ENCODE assay signal across 24 mouse cellular contexts in genomic region chr2:153725291-153725690, GRCm38 (mm10). TPM values are rescaled to one million over a fixed set of nuclear protein-coding genes. Genes with fewer than 3 reads are reported as not detected.
DNase-seq lines count a peak whose midpoint lies in the region; ATAC-seq and TF ChIP-seq lines count a peak whose summit lies in the region.
"Had no signal": no experiment of that assay in that cellular context is flagged by ENCODE, and none has a peak within 500 bp of the region (broad histone marks: within the 10 kb centered on the region; RNA-seq: fewer than 3 reads in every experiment).

No protein-coding gene starts in this region.

- H3K9ac ChIP-seq in liver, embryonic 13.5 days: peak overlapping the region; percentile 36; the same call in 1 of the 2 replicates
- H3K9ac ChIP-seq in liver, postnatal 0 days (replicated peaks): no peak overlapping the region
- H3K9ac ChIP-seq: embryonic facial prominence, embryonic 12.5 days; forebrain, embryonic 13.5 days; forebrain, embryonic 15.5 days; forebrain, postnatal 0 days had no signal

- WGBS in liver, embryonic 13.5 days (ENCODE audit: insufficient replicate concordance): 88% methylated on average over 4 of the region's 4 CpGs
- WGBS in liver, postnatal 0 days (ENCODE audit: insufficient replicate concordance): 91% methylated on average over 4 of the region's 4 CpGs

- no peak for DNase-seq in liver, embryonic 13.5 days
- DNase-seq in liver, postnatal 0 days: no peak
- DNase-seq in retina, postnatal 1 day: peak; percentile 58
- no peak for DNase-seq in retina, embryonic 14.5 days (ENCODE audit: low spot score)
- DNase-seq in Muller cell, postnatal 12 days (ENCODE audit: inconsistent ontology term): peak; percentile 93
- DNase-seq in brain, embryonic 14.5 days (ENCODE audit: low read depth): peak; percentile 42
- no peak for DNase-seq in spleen, postnatal 36 days (ENCODE audit: low spot score in 2 of 2)
- DNase-seq: adrenal gland, adult 8-10 months; adrenal gland, postnatal 14 days; cerebellum, adult 11-12 months; cerebellum, adult 2 months; cerebellum, adult 9-10 months; cerebellum, postnatal 10 days; cerebellum, postnatal 25 days; forebrain, postnatal 0 days had no signal

- H3K4me2 ChIP-seq in liver, embryonic 13.5 days: peak overlapping the region; percentile 44; the same call in 1 of the 2 replicates
- H3K4me2 ChIP-seq in liver, postnatal 0 days (ENCODE audit: low read depth, low read length): no peak overlapping the region
- H3K4me2 ChIP-seq: embryonic facial prominence, embryonic 12.5 days; forebrain, embryonic 13.5 days; forebrain, embryonic 15.5 days had no signal

- TF ChIP-seq CTCF in liver, postnatal 0 days (IDR thresholded peaks at IDR 0.05; ENCODE audit: low read depth): no peak
- TF ChIP-seq CTCF in brain, embryonic 14.5 days (IDR thresholded peaks at IDR 0.05; ENCODE audit: borderline replicate concordance, extremely low read depth, insufficient read depth, insufficient read length): no peak

- no peak overlapping the region for H3K4me3 ChIP-seq in liver, embryonic 13.5 days (replicated peaks)
- no peak overlapping the region for H3K4me3 ChIP-seq in liver, postnatal 0 days (ENCODE audit: low read depth, low read length)
- H3K4me3 ChIP-seq: embryonic facial prominence, embryonic 10.5 days; embryonic facial prominence, embryonic 12.5 days; forebrain, embryonic 13.5 days; forebrain, embryonic 15.5 days had no signal

- H3K27me3 ChIP-seq in liver, embryonic 13.5 days: no peaks in the 10 kb centered on the region
- no peaks in the 10 kb centered on the region for H3K27me3 ChIP-seq in liver, postnatal 0 days (ENCODE audit: insufficient read depth, low read length)
- H3K27me3 ChIP-seq: embryonic facial prominence, embryonic 12.5 days; forebrain, embryonic 13.5 days; forebrain, embryonic 15.5 days had no signal

- ATAC-seq in liver, embryonic 13.5 days (ENCODE audit: low read depth): no peak
- no peak for ATAC-seq in liver, postnatal 0 days
- ATAC-seq: activated CD4-positive, CD25-positive, alpha-beta regulatory T cell, adult 4 months; forebrain, embryonic 13.5 days; forebrain, embryonic 15.5 days; Patski had no signal

- no peak for TF ChIP-seq EP300 in liver, postnatal 0 days (IDR thresholded peaks at IDR 0.05; ENCODE audit: low read depth)

- TF ChIP-seq POLR2A in brain, embryonic 14.5 days (IDR thresholded peaks at IDR 0.05; ENCODE audit: borderline replicate concordance, extremely low read depth, insufficient read depth, insufficient read length, poor library complexity, severe bottlenecking): no peak

- peak overlapping the region; percentile 80 for H3K27ac ChIP-seq in liver, embryonic 13.5 days
- no peak overlapping the region for H3K27ac ChIP-seq in liver, postnatal 0 days (ENCODE audit: low read depth)
- H3K27ac ChIP-seq: embryonic facial prominence, embryonic 10.5 days; embryonic facial prominence, embryonic 12.5 days; forebrain, embryonic 13.5 days; forebrain, embryonic 15.5 days had no signal

- H3K36me3 ChIP-seq in liver, embryonic 13.5 days: no peaks in the 10 kb centered on the region
- H3K36me3 ChIP-seq in liver, postnatal 0 days (replicated peaks; ENCODE audit: insufficient read depth, low read length): no peaks in the 10 kb centered on the region
- H3K36me3 ChIP-seq: embryonic facial prominence, embryonic 10.5 days; embryonic facial prominence, embryonic 12.5 days; forebrain, embryonic 15.5 days had no signal

- no peaks in the 10 kb centered on the region for H3K9me3 ChIP-seq in liver, embryonic 13.5 days (replicated peaks)
- H3K9me3 ChIP-seq in liver, postnatal 0 days (ENCODE audit: low read length): no peaks in the 10 kb centered on the region
- H3K9me3 ChIP-seq: embryonic facial prominence, embryonic 10.5 days; embryonic facial prominence, embryonic 12.5 days; forebrain, embryonic 13.5 days; forebrain, embryonic 15.5 days had no signal

- peaks cover 34% of the 10 kb centered on the region for H3K4me1 ChIP-seq in liver, embryonic 13.5 days (replicated peaks)
- no peaks in the 10 kb centered on the region for H3K4me1 ChIP-seq in liver, postnatal 0 days (ENCODE audit: insufficient read depth)
- H3K4me1 ChIP-seq: embryonic facial prominence, embryonic 10.5 days; embryonic facial prominence, embryonic 12.5 days; forebrain, embryonic 15.5 days had no signal

RNA-seq across cellular contexts. Expression of gene Mapre1, which starts 15.8 kb away (rescaled TPM):
- polyA plus RNA-seq in liver, embryonic 13.5 days (2015; fragmentation: Nextera tagmentation; extraction: Ambion mirVana): 161 and 202 TPM in 2 replicates
- polyA plus RNA-seq in liver, postnatal 0 days (2015; fragmentation: Nextera tagmentation; extraction: Ambion mirVana): 79.0 and 79.2 TPM in 2 replicates
- polyA plus RNA-seq in brain, embryonic 14.5 days (2012; rRNA removed): 62.8 and 73.8 TPM in 2 replicates

RNA-seq across cellular contexts. Expression of gene Dnmt3c, which starts 28.8 kb away (rescaled TPM):
- polyA plus RNA-seq in liver, embryonic 13.5 days (2015; fragmentation: Nextera tagmentation; extraction: Ambion mirVana): 0.38 and 0.49 TPM in 2 replicates
- 0.19 and 0.46 TPM in 2 replicates for polyA plus RNA-seq in liver, postnatal 0 days (2015; fragmentation: Nextera tagmentation; extraction: Ambion mirVana)
- 0.03 and 0.06 TPM in 2 replicates for polyA plus RNA-seq in brain, embryonic 14.5 days (2012; rRNA removed)
- polyA plus RNA-seq: activated CD4-positive, CD25-positive, alpha-beta regulatory T cell, adult 4 months; C2C12; embryonic facial prominence, embryonic 10.5 days; embryonic facial prominence, embryonic 12.5 days; embryonic facial prominence, embryonic 14.5 days; forebrain, embryonic 11.5 days; forebrain, embryonic 13.5 days; forebrain, embryonic 15.5 days; forebrain, postnatal 0 days had no signal

RNA-seq across cellular contexts. Expression of gene Efcab8, which starts 54.4 kb away (rescaled TPM):
- 0.06 TPM in 1 of 2 replicates, not detected in the other for polyA plus RNA-seq in liver, embryonic 13.5 days (2015; fragmentation: Nextera tagmentation; extraction: Ambion mirVana)
- 0.04 TPM in 1 of 2 replicates, not detected in the other for polyA plus RNA-seq in liver, postnatal 0 days (2015; fragmentation: Nextera tagmentation; extraction: Ambion mirVana)
- polyA plus RNA-seq in brain, embryonic 14.5 days (2012; rRNA removed): 0.05 and 0.16 TPM in 2 replicates
- polyA plus RNA-seq: embryonic facial prominence, embryonic 10.5 days; forebrain, embryonic 11.5 days; forebrain, embryonic 15.5 days; forebrain, postnatal 0 days had no signal

Comparison
In these comparisons a context has a peak if more than half of its experiments do, and no peak if none do; other contexts are left out.
1. DNase-seq: peak in retina, postnatal 1 day (single experiment), Muller cell, postnatal 12 days (single experiment) and brain, embryonic 14.5 days (single experiment); none in liver, embryonic 13.5 days (single experiment), liver, postnatal 0 days (single experiment), retina, embryonic 14.5 days (single experiment) and spleen, postnatal 36 days (0 of 2).